Mouse (Mus musculus) myocyte (in vitro differentiated cells): ENCODE data around the gene Rimklb.

Source experiments
- CEBPB ChIP-seq: IDR thresholded peaks from 2 replicates; pipeline ENCODE4 v1.6.1; 2011; ENCODE audit warnings: mild to moderate bottlenecking, moderate library complexity; ENCODE audit not compliant: poor library complexity, insufficient read depth, severe bottlenecking
- E2F4 ChIP-seq: IDR thresholded peaks from one replicate; pipeline ENCODE4 v1.6.1; 2011; ENCODE audit warnings: mild to moderate bottlenecking, control low read depth, moderate library complexity; ENCODE audit not compliant: insufficient read depth
- MAX ChIP-seq: IDR thresholded peaks from one replicate; pipeline ENCODE4 v1.6.1; 2011; ENCODE audit warnings: low read depth, mild to moderate bottlenecking, control low read depth
- MYOD1 ChIP-seq, 3 experiments: IDR thresholded peaks; one replicate each; pipeline ENCODE4 v1.6.1; 2011; ENCODE audit warnings: control low read depth in 2 of 3, low read depth in 2 of 3, mild to moderate bottlenecking in 2 of 3, moderate library complexity in 1 of 3; ENCODE audit not compliant: insufficient read length in 2 of 3, control insufficient read depth in 1 of 3
- MYOG ChIP-seq, 3 experiments: IDR thresholded peaks; one replicate each; pipeline ENCODE4 v1.6.1; 2011; ENCODE audit warnings: control low read depth in 2 of 3, low read depth in 2 of 3, mild to moderate bottlenecking in 2 of 3; ENCODE audit not compliant: insufficient read length in 2 of 3, control insufficient read depth in 1 of 3, insufficient read depth in 1 of 3
- POLR2A ChIP-seq: IDR thresholded peaks from one replicate; pipeline ENCODE4 v1.6.1; 2011; ENCODE audit warnings: low read depth, mild to moderate bottlenecking, control low read depth, moderate library complexity; ENCODE audit not compliant: insufficient read length
- POLR2AphosphoS2 ChIP-seq: IDR thresholded peaks from one replicate; pipeline ENCODE4 v1.6.1; 2011; ENCODE audit warnings: low read depth, control low read depth; ENCODE audit not compliant: insufficient read length
- SRF ChIP-seq: IDR thresholded peaks from one replicate; pipeline ENCODE4 v1.6.1; 2011; ENCODE audit warnings: low read depth; ENCODE audit not compliant: control insufficient read depth, insufficient read length
- TCF12 ChIP-seq: IDR thresholded peaks from one replicate; pipeline ENCODE4 v1.6.1; 2011; ENCODE audit warnings: mild to moderate bottlenecking, control low read depth; ENCODE audit not compliant: poor library complexity, insufficient read depth, severe bottlenecking
- USF1 ChIP-seq: IDR thresholded peaks from one replicate; pipeline ENCODE4 v1.6.1; 2011; ENCODE audit warnings: low read depth, mild to moderate bottlenecking, control low read depth, moderate library complexity

DNA sequence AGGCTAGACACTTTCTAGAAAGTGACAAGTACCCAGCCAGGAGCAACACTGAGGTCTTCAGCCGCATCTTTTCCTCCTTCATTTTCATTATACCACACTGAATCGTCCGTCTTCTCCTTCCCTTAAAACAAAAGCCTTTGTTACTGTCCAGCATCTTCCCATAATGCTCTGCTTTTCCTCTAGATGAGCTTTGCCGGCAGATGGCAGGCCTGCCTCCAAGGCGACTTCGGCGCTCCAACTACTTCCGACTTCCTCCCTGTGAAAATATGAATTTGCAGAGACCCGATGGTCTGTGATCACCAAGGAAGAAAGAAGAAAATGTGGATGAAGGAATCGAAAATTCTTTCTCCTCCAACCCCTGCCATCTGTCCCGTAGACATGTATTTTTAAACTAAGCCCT is 29.6 kb upstream of the Rimklb start:
- TF ChIP-seq POLR2A = no peak
- TF ChIP-seq MYOD1 (IDR thresholded peaks at IDR 0.05; ENCODE audit: control insufficient read depth in 1 of 3, insufficient read length in 2 of 3, low read depth in 2 of 3) = no peak
- TF ChIP-seq MYOG (IDR thresholded peaks at IDR 0.05; ENCODE audit: control insufficient read depth in 1 of 3, insufficient read depth in 1 of 3, insufficient read length in 2 of 3, low read depth in 2 of 3) = no peak
- no peak for TF ChIP-seq SRF
- no peak for TF ChIP-seq MAX
- no peak for TF ChIP-seq POLR2AphosphoS2
- TF ChIP-seq E2F4 = no peak
- TF ChIP-seq USF1 = no peak
- TF ChIP-seq TCF12 = no peak
- TF ChIP-seq CEBPB = no peak
